Mouse (Mus musculus): ENCODE measurements around the gene Mcrip2.
A peak's percentile ranks its signal among the peaks of the same experiment; 100 is the strongest.

Gene Mcrip2

DNA sequence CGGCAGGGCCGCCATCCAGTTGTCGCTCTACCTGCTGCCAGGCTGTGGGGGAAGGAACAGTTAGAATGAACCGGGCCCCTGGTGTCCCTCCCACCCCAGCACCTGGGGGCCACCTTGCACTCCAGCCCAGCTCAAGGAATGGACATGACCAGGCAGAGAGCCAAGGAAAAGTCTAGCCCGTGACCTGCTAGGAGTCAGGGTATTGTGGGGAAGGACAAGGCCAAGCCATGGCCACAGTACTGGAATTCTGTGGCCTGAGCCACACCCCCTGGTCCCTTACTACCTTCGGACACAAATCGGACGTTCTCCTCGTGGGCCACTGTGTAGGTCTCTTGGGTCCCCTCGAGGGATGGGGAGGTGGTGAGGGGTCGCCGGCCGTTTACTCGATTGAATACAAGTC is 4.3 kb downstream of the Mcrip2 start:
- no peak for DNase-seq (ENCODE audit: low spot score)

DNA sequence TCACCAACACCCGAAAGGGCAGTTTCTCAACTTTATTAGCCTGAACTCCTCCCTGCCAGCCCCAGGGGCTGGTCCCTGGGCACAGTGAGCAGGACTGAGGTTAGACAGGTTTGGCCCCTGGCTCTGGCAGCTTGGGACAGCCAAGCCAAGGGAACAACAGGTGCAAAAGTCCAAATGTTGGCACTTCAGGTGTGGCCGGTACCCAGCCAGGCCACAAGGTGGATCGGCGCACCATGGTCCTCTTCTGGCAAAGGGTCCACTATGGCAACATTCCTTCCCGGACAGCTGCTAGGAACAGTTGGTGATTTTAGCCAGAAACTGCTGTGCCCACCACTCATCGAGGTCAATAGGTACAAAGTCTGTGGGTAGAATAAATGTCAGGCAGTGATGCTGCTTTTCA is 4.9 kb downstream of the Mcrip2 start:
- DNase-seq (ENCODE audit: low spot score), result no peak

GRCm38 (mm10) chr17:25861704-25862612 is 6.6 kb downstream of the Mcrip2 start:
- no peak for DNase-seq (ENCODE audit: low spot score)

DNA sequence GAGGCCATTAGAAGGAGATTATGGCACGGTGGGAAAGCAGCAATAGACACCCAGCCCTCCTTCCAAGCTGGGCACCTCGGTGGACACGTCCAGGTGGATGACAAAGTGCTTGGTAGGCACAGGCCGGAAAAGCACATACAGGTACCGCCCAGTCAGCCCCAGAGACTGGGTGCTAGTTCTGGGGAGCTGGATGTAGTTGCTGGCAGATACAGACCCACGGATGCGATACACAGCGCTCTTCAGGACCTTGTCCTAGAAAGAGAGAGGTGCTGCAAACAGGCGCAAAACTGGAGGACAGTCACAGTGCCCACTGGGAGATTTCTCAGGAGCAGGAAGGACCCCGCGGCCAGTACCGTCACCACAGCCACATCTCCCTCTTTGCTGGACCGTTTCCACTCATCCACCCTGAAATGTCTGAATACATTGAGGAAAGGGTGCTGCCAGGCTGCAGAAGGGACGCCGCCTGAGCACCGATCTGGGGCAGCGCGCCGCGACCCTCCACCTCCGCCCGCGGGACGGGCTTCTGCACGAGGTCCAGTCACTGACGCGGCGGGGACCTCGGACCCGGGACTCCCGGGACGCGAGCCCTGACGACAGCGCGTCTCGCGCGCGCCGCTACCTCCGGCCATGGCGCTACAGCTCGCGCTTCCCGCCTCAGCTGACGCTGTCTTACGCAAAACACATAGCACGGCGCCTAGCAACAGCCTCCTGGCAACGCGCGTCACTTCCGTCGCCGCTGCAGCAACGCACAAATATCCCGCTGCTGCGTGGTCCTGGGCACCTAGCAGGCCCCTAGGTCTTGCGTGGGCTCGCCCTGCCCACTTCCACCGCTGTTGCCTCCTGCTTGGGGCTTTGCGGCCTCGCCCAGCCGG is 7.5 kb downstream of the Mcrip2 start, which contains the start of gene Wdr90:
TSS of gene Wdr90 (minus strand) at position 670 of the 872 bp plus-strand sequence.
- peak; percentile 93 for DNase-seq (ENCODE audit: low spot score)

DNA sequence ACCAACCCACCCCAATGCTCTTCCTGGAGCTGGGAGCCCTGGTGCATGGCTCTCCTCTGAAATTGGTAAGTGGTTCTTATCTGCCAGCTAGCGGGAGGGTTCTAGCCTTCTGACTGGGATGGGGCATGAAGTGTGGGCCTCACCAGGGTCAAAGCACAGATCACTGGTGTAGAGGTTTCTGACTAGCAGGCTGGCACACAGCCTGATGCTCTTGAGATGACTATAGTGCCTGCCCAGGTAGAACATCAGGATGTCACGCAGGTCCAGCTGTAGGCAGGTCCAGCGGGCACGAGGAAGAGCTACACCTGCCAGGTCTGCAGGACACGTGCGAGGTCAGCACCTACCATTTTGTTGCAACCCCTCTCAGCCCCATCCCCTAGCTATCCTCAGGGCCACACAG is 8.3 kb downstream of the Mcrip2 start:
- no peak for DNase-seq (ENCODE audit: low spot score)

- peak; percentile 95 for DNase-seq (ENCODE audit: low spot score)
These were observed 24.1 kb downstream of the Mcrip2 start, which contains the start of gene Rhot2 for GRCm38 (mm10) chr17:25844396-25844901. TSS of gene Rhot2 (minus strand) at chr17:25844851.

DNA sequence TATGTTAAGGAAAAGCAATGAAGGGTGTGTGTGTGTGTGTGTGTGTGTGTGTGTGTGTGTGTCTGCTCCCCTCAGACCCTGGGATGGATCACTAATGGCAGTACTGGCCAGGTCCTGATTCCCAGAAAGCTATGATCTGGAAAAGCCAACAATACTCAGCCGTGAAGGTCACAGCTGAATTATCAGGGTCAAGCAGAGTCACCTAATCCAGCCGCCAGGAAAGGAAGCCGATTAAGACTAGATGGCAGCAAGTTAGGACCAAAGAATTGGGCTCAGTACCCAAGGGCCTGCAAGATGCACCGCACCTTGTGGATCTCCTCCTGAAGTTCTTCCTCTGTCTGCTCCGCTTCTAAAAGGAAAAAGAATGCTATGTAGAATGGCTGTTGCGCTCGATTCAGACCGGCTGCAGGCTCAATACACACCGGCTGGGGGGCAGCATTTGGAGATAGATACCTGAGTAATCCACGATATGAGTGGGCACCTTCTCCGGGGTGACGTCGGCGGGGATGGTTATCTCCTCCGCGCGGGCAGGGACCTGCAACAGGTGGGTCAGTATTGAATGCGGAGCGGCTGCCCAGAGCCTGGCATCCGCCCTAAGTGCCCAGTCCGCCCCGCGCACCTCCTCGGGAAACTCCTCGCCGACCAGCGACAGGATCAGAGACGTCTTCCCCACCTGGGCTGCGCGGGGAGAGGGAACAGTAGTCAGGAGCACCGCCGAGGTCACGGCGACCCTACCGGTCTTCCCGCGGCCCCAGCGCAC is 24.7 kb downstream of the Mcrip2 start:
- no peak for DNase-seq (ENCODE audit: low spot score)

- DNase-seq (ENCODE audit: low spot score), result no peak
These were observed 25.4 kb downstream of the Mcrip2 start for GRCm38 (mm10) chr17:25843122-25843521.

DNA sequence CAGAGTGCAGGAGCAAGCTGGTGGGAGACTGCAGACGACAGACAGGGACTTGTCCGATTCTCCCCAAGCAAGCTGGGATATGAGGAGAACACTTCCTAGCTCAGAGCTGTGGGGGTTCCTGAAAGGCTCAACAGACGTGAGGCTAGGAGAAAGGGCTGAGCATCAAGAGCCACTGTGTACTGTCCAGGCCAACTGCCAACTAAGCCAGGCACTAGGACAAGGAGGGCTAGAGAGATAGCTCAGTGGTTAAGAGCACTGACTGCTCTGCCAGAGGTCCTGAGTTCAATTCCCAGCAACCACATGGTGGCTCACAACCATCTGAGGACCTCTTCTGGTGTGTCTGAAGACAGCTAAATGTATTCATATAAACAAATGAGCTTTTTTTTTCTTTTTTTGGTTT is 26.1 kb downstream of the Mcrip2 start:
- DNase-seq (ENCODE audit: low spot score), result no peak

DNA sequence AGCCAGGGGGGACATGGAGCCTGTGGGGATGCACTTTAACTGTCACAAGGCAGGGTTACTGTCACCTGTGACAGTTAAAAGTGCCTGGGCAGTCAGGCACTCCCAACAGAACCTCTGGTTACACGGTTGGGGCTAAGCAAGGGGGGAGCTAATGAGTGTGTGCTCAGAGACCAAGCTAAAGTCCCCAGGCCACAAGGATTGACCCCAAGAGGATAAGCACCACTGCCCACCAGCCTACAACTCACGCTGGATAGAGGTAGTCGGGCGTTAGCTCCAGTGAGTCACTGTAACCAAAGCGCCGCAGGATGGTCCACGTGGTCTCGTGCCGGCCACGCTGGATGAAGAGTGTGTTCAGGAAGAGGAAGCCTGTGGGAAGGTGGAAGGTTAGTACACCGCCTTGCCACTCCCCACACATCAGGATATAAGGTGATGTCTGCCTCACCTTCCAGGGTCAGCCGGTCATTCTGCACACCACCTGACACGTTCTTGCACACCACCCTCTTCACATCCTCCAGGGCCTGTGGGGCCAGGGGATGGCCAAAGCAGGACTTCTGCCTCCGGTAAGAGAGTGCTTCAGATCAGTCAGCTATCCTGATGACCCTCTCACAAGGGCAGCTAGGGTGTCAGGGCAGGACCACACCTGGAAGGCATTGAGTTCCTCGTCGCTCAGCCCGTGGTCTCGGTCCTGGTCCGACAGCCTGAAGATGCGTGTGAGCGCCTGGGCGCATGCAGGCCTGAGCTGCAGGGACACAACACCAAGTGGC is 27.3 kb downstream of the Mcrip2 start, which contains the start of gene Gm20683:
TSS of gene Gm20683 (minus strand) at position 647 of the 764 bp plus-strand sequence.
- DNase-seq (ENCODE audit: low spot score), result no peak

DNA sequence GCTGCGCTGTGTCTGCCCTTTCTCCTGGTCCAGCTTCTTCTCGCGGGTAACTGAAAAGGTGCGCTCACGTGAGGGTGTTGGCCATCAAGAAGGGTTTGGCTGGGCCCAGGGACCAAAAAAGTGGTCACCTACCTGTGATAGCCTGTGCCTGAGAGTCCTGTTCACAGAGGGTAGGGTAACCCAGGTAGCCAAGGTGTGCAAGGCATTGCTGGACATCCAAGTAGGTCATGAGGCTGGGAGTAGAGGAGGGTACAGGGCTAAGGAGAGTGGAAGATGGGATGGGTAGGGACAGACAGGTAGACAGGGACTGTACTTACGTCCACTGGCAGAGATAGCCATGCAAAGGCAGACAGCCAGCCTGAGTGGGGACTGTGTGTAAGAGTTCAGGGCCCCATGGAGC is 28.0 kb downstream of the Mcrip2 start:
- DNase-seq (ENCODE audit: low spot score), result no peak

GRCm38 (mm10) chr17:25839455-25840235 is 28.9 kb downstream of the Mcrip2 start:
- DNase-seq (ENCODE audit: low spot score), result no peak

DNA sequence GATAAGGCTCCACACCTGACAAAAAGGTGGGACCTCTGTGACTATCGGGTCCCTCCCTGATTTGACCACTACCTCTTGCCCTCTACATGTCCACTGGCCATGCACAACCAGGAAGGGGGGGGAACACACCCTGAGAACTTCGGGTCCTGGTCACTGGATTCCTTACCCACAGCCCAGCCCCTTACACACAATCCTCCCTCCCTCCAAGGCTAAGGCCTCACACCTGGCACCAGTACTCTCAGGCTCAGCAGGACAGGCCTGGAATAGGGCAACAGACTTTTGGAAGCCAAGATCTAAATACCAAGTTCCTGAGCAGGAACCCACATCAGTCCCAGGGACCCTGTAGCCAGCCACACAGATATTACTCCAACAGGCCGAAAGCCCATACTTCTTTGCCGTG is 29.7 kb downstream of the Mcrip2 start:
- no peak for DNase-seq (ENCODE audit: low spot score)

DNA sequence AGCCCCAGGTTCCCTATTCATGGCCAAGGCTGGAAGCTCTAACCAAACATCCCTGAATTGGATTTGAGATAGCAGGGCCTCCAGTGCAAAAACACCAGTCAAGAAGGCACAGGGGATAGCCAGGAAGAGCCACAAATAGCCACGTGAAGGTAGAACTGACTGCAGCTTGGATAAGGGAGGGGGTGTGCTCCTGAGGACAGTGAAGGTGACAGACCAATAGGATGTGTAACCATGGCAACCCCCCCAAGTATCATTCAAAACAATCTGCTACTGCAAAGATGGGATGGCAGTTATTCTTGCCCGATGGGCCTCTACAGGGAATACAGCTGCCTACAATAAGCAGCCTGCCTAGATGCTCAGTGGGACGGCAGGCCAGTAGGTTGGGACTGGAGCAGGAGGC is 31.0 kb downstream of the Mcrip2 start:
- peak; percentile 43 for DNase-seq (ENCODE audit: low spot score)

DNA sequence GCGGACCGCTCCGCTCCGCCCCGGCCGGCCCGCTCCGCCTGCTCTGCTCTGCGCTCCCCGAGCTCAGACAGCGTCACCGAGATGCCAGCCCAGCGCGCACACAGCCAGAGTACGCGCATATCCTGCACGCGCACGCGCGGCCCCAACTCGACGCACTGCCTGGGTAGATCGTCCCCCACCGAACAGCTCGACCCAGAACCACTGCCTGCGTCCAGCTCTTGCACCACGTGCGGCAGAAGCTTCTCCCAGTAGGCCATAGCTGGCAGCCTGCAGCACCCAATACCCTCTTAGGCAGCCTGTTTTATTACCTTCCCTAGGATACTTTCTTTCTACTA is 31.5 kb downstream of the Mcrip2 start, which contains the start of gene Rhbdl1:
TSS of gene Rhbdl1 (minus strand) at position 220 of the 335 bp plus-strand sequence.
- DNase-seq (ENCODE audit: low spot score), result peak; percentile 60

- no peak for DNase-seq (ENCODE audit: low spot score)
These were observed 32.0 kb downstream of the Mcrip2 start for GRCm38 (mm10) chr17:25836397-25837075.

DNA sequence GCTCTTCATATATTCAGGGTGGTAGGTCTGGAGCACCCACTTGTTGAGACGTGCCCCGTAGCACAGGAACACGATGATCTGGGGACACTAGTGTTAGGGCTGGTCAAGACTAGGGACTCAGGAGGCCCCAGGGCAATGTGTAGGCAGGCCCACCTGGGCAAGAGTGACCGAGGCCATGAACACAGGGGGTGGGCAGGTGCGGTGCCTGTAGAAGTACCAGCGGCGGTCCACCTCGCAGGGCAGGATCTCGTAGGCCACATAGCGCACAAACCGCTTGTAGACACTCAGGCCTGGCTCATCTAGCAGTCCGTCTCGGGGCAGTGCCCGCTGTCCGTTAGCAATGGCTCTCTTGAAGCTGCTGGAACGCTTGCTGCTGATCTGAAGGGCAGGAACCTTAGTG is 32.7 kb downstream of the Mcrip2 start:
- DNase-seq (ENCODE audit: low spot score), result no peak

DNA sequence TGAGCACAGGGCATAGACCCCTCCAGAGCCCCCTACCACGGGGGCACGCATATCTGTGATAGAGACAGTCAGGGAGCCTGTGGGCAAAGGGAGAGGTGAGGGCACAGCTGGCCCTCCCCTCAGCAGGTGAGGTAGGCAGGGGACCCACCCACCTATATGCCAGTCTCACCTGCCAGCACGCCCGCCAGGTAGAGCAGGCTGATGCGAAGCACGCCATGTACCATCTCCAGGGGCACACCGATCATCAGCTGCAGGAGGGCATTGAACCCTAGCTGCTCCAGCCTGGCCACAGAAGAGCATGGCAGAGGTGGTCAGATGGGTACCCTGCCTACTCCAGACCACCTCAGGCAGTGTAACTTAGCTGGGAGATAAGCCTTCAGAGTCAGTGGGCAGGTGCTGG is 33.3 kb downstream of the Mcrip2 start:
- no peak for DNase-seq (ENCODE audit: low spot score)

GRCm38 (mm10) chr17:25834595-25835222 is 33.9 kb downstream of the Mcrip2 start:
- DNase-seq (ENCODE audit: low spot score), result no peak
